Mouse (Mus musculus): ENCODE measurements at regions not wholly inside any gene's neighbourhood (a gene's known extent, or its start where the extent isn't known, plus 50 kb on each side); places are given as distances from the start of the nearest gene placed in this dataset.

- WGBS (ENCODE audit: insufficient replicate concordance), result 84% methylated on average over 6 of the region's 6 CpGs
- TF ChIP-seq EP300 (IDR thresholded peaks at IDR 0.05; ENCODE audit: low read depth) (no peak), CTCF (IDR thresholded peaks at IDR 0.05; ENCODE audit: low read depth) (no peak)
- Histone ChIP-seq H3K4me2 (ENCODE audit: low read depth, low read length) (no peak overlapping the region), H3K9me3 (ENCODE audit: low read length) (no peaks in the 10 kb centered on the region), H3K9ac (replicated peaks) (no peak overlapping the region), H3K36me3 (replicated peaks; ENCODE audit: insufficient read depth, low read length) (no peaks in the 10 kb centered on the region), H3K4me1 (ENCODE audit: insufficient read depth) (0 out of 2 replicates have a peak, but pooled peaks cover 2% of the 10 kb centered on the region), H3K4me3 (ENCODE audit: low read depth, low read length) (no peak overlapping the region), H3K27ac (ENCODE audit: low read depth) (no peak overlapping the region), H3K27me3 (ENCODE audit: insufficient read depth, low read length) (no peaks in the 10 kb centered on the region)
- ATAC-seq (no peak), DNase-seq (no peak)
Observed at GRCm38 (mm10) chr12:58426758-58427157, 157.7 kb upstream of the Clec14a start.

DNA sequence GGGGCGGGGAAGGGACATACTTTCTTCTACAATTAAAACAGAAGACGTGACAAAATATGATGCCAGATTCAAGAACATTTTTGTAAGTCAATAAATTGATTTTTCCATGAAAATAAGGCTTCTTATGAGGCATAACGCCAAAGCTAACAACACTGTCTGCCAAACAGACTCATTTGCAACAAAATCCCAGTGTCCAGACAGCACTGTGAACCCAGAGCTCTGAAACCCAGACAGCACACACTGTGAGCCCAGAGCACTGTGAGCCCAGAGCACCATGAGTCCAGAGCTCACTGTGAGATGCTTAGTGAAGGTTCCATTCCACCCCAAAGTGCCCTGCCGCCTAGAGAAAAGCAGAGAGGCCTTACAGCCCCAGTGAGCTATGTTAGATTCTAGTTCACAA lies 156.9 kb upstream of the Clec14a start:
- no peak overlapping the region for H3K4me2 ChIP-seq (ENCODE audit: low read depth, low read length)
- H3K9me3 ChIP-seq (ENCODE audit: low read length), result no peaks in the 10 kb centered on the region
- DNase-seq (no peak), ATAC-seq (no peak)
- TF ChIP-seq CTCF (IDR thresholded peaks at IDR 0.05; ENCODE audit: low read depth), result no peak
- TF ChIP-seq EP300 (IDR thresholded peaks at IDR 0.05; ENCODE audit: low read depth), result no peak
- H3K4me1 ChIP-seq (ENCODE audit: insufficient read depth), result 0 out of 2 replicates have a peak, but pooled peaks cover 2% of the 10 kb centered on the region
- H3K27ac ChIP-seq (ENCODE audit: low read depth), result no peak overlapping the region
- no peak overlapping the region for H3K9ac ChIP-seq (replicated peaks)
- WGBS (ENCODE audit: insufficient replicate concordance), result 63% methylated on average over 4 of the region's 4 CpGs
- no peaks in the 10 kb centered on the region for H3K36me3 ChIP-seq (replicated peaks; ENCODE audit: insufficient read depth, low read length)
- H3K4me3 ChIP-seq (ENCODE audit: low read depth, low read length), result no peak overlapping the region
- no peaks in the 10 kb centered on the region for H3K27me3 ChIP-seq (ENCODE audit: insufficient read depth, low read length)

DNA sequence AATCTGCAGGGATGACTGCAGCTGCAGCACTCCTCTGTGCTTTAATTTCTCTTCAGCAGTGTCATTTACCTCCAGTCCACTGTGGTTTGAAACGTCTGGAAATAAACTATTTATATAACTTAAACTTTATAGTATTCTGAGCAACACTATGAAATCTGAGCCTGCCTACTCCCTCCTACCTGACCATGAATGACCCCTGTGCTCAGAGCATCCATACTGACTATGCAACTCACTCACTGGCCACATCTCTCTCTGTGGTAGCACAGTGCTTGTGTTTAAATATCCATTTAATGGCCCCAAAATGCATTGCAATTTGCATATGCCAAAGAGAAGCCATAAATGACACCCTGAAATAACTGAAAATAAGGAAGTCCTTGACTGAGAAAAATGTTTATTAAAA lies 154.5 kb upstream of the Clec14a start:
- Histone ChIP-seq H3K36me3 (replicated peaks; ENCODE audit: insufficient read depth, low read length) (no peaks in the 10 kb centered on the region), H3K27me3 (ENCODE audit: insufficient read depth, low read length) (no peaks in the 10 kb centered on the region), H3K4me2 (ENCODE audit: low read depth, low read length) (no peak overlapping the region), H3K27ac (ENCODE audit: low read depth) (no peak overlapping the region), H3K9ac (replicated peaks) (no peak overlapping the region), H3K9me3 (ENCODE audit: low read length) (no peaks in the 10 kb centered on the region), H3K4me3 (ENCODE audit: low read depth, low read length) (no peak overlapping the region), H3K4me1 (ENCODE audit: insufficient read depth) (0 out of 2 replicates have a peak, but pooled peaks cover 2% of the 10 kb centered on the region)
- TF ChIP-seq CTCF (IDR thresholded peaks at IDR 0.05; ENCODE audit: low read depth) (no peak), EP300 (IDR thresholded peaks at IDR 0.05; ENCODE audit: low read depth) (no peak)
- 28% methylated on average over 1 of the region's 1 CpGs for WGBS (ENCODE audit: insufficient replicate concordance)
- ATAC-seq (no peak), DNase-seq (no peak)

GRCm38 (mm10) chr12:58401904-58402303 lies 132.8 kb upstream of the Clec14a start:
- WGBS (ENCODE audit: insufficient replicate concordance), result 52% methylated on average over 3 of the region's 3 CpGs
- Histone ChIP-seq H3K27me3 (ENCODE audit: insufficient read depth, low read length) (no peaks in the 10 kb centered on the region), H3K36me3 (replicated peaks; ENCODE audit: insufficient read depth, low read length) (no peaks in the 10 kb centered on the region), H3K9ac (replicated peaks) (no peak overlapping the region), H3K4me2 (ENCODE audit: low read depth, low read length) (no peak overlapping the region), H3K4me3 (ENCODE audit: low read depth, low read length) (no peak overlapping the region), H3K4me1 (ENCODE audit: insufficient read depth) (no peaks in the 10 kb centered on the region), H3K27ac (ENCODE audit: low read depth) (no peak overlapping the region), H3K9me3 (ENCODE audit: low read length) (no peaks in the 10 kb centered on the region)
- TF ChIP-seq EP300 (IDR thresholded peaks at IDR 0.05; ENCODE audit: low read depth), result no peak
- DNase-seq (no peak), ATAC-seq (no peak)

GRCm38 (mm10) chr12:58360258-58360657 lies 91.2 kb upstream of the Clec14a start:
- WGBS (ENCODE audit: insufficient replicate concordance), result 44% methylated on average over 4 of the region's 4 CpGs
- Histone ChIP-seq H3K4me2 (ENCODE audit: low read depth, low read length) (no peak overlapping the region), H3K9ac (replicated peaks) (no peak overlapping the region), H3K27me3 (ENCODE audit: insufficient read depth, low read length) (no peaks in the 10 kb centered on the region), H3K36me3 (replicated peaks; ENCODE audit: insufficient read depth, low read length) (no peaks in the 10 kb centered on the region), H3K4me3 (ENCODE audit: low read depth, low read length) (no peak overlapping the region), H3K27ac (ENCODE audit: low read depth) (no peak overlapping the region), H3K9me3 (ENCODE audit: low read length) (no peaks in the 10 kb centered on the region), H3K4me1 (ENCODE audit: insufficient read depth) (no peaks in the 10 kb centered on the region)
- no peak for ATAC-seq
- DNase-seq, result no peak
- TF ChIP-seq EP300 (IDR thresholded peaks at IDR 0.05; ENCODE audit: low read depth) (no peak), CTCF (IDR thresholded peaks at IDR 0.05; ENCODE audit: low read depth) (no peak)

- no peaks in the 10 kb centered on the region for H3K9me3 ChIP-seq (ENCODE audit: low read length)
- no peak for DNase-seq
Observed at GRCm38 (mm10) chr12:58334163-58334562, 65.1 kb upstream of the Clec14a start.

GRCm38 (mm10) chr12:58329913-58330312 lies 60.8 kb upstream of the Clec14a start:
- H3K4me2 ChIP-seq (ENCODE audit: low read depth, low read length), result no peak overlapping the region
- H3K4me3 ChIP-seq (ENCODE audit: low read depth, low read length), result no peak overlapping the region
- DNase-seq (no peak), ATAC-seq (no peak)
- H3K9me3 ChIP-seq (ENCODE audit: low read length), result no peaks in the 10 kb centered on the region
- no peak overlapping the region for H3K27ac ChIP-seq (ENCODE audit: low read depth)
- no peaks in the 10 kb centered on the region for H3K4me1 ChIP-seq (ENCODE audit: insufficient read depth)
- TF ChIP-seq CTCF (IDR thresholded peaks at IDR 0.05; ENCODE audit: low read depth) (no peak), EP300 (IDR thresholded peaks at IDR 0.05; ENCODE audit: low read depth) (no peak)
- 85% methylated on average over 2 of the region's 2 CpGs for WGBS (ENCODE audit: insufficient replicate concordance)
- H3K36me3 ChIP-seq (replicated peaks; ENCODE audit: insufficient read depth, low read length), result no peaks in the 10 kb centered on the region
- no peaks in the 10 kb centered on the region for H3K27me3 ChIP-seq (ENCODE audit: insufficient read depth, low read length)
- H3K9ac ChIP-seq (replicated peaks), result no peak overlapping the region

More at GRCm38 (mm10) chr12:58334163-58334562, 65.1 kb upstream of the Clec14a start:
- no peak overlapping the region for H3K4me3 ChIP-seq (ENCODE audit: low read depth, low read length)
- ATAC-seq, result no peak
- H3K27ac ChIP-seq (ENCODE audit: low read depth), result no peak overlapping the region
- no peak for TF ChIP-seq EP300 (IDR thresholded peaks at IDR 0.05; ENCODE audit: low read depth)
- no peak for TF ChIP-seq CTCF (IDR thresholded peaks at IDR 0.05; ENCODE audit: low read depth)
- H3K36me3 ChIP-seq (replicated peaks; ENCODE audit: insufficient read depth, low read length), result no peaks in the 10 kb centered on the region
- H3K9ac ChIP-seq (replicated peaks), result no peak overlapping the region
- no peak overlapping the region for H3K4me2 ChIP-seq (ENCODE audit: low read depth, low read length)
- no peaks in the 10 kb centered on the region for H3K4me1 ChIP-seq (ENCODE audit: insufficient read depth)
- no peaks in the 10 kb centered on the region for H3K27me3 ChIP-seq (ENCODE audit: insufficient read depth, low read length)

All from liver, postnatal 0 days (tissue).